Mouse (Mus musculus) embryonic fibroblast, embryonic 13.5 days (primary cell): ENCODE measurements around the gene Sorbs2. TPM values are rescaled to one million over a fixed set of nuclear protein-coding genes. Genes with fewer than 3 reads are reported as not detected.

Experiments used
- H3K27ac ChIP-seq: 2 replicates; pipeline ENCODE4 v1.5.1; 2012; ENCODE audit warnings: low read length, control low read depth, inconsistent platforms; ENCODE audit not compliant: insufficient read depth
- H3K4me1 ChIP-seq: 2 replicates; pipeline ENCODE4 v1.6.1; 2011; ENCODE audit warnings: low read length; ENCODE audit not compliant: control insufficient read depth, insufficient read depth
- H3K4me3 ChIP-seq: 2 replicates; pipeline ENCODE4 v1.5.1; 2011; ENCODE audit warnings: mild to moderate bottlenecking, control low read depth, low read length; ENCODE audit not compliant: insufficient read depth
- CTCF ChIP-seq: IDR thresholded peaks from 2 replicates; pipeline ENCODE4 v1.5.1; 2011; ENCODE audit warnings: mild to moderate bottlenecking, control low read depth, low read length, moderate library complexity, borderline replicate concordance; ENCODE audit not compliant: insufficient read depth
- POLR2A ChIP-seq: IDR thresholded peaks from 2 replicates; pipeline ENCODE4 v1.6.1; 2011; ENCODE audit warnings: low read depth, mild to moderate bottlenecking, control low read depth, low read length, moderate library complexity
- polyA plus RNA-seq: library from polyadenylated mRNA; stranded (reverse); fragments of >200 nt; gene quantifications from 2 replicates; pipeline ENCODE4 v1.2.4, GENCODE M21; 2011; ENCODE audit warnings: low read depth; ENCODE audit not compliant: missing spikeins, insufficient read length

Sorbs2 gene
- polyA plus RNA-seq, 1 experiment: 28.5 TPM

DNA sequence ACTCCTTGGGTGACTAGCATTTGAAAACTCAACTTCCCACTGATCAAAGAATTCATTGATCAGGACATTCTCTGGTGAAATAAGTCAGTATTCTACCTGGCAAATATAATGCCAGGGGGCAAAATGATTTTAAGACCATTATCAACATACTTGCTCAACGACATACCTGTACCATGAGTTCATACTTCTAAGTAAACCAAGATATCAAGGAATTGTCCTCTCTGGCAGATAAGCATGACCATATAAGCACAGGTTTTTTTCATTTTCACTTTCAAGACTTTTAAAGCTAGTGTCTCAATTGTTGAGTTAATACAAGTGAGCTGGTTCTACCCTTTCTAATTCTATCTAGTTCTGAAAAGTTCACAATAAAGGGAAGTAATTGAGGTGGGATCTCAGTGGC, 130.2 kb downstream of the Sorbs2 start:
- no peak for TF ChIP-seq CTCF
- TF ChIP-seq POLR2A: no peak
- Histone ChIP-seq H3K27ac (no peak overlapping the region), H3K4me3 (no peak overlapping the region), H3K4me1 (no peaks in the 10 kb centered on the region)

DNA sequence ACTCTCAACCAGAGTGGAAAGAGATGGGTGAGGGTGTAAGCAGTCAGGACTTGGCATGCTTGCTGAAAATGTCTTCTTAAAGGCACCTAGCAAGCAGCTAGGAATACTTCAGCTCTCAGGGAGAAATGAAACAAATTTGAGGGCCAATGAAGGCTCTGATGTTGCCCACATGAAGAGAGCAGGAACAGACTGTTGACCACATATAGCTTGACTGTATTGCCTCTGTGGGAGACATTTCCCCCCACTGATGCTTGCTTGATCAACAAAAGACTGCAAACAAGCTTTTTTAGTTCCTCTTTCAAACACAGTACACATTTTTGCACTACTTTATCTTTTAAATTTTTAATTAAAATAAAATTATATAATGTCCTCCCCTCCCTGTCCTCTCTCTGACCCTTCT, 131.9 kb downstream of the Sorbs2 start:
- Histone ChIP-seq H3K4me3 (no peak overlapping the region), H3K27ac (no peak overlapping the region), H3K4me1 (peaks cover 5% of the 10 kb centered on the region)
- TF ChIP-seq CTCF: no peak
- no peak for TF ChIP-seq POLR2A

DNA sequence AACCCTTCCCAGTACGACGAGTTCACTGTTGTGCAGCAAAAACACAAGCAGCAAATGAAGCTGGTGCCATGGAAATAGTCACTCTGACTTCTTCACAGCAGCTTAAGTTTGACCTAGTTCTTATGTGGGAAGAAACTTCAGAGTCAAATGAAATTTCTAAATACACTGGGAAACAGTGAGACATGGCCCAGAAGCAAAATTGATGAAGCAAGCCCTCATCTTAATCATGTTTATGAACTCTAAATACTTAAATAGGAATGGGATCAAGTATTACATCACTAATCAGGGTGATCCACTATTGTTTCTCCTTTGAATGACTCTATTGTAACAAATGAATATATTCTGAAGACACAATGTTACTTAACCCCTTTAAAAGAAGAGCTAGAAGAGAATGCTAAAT, 137.1 kb downstream of the Sorbs2 start:
- Histone ChIP-seq H3K4me3 (no peak overlapping the region), H3K4me1 (peaks cover 7% of the 10 kb centered on the region), H3K27ac (peak overlapping the region; percentile 80)
- TF ChIP-seq CTCF: no peak
- TF ChIP-seq POLR2A: no peak

DNA sequence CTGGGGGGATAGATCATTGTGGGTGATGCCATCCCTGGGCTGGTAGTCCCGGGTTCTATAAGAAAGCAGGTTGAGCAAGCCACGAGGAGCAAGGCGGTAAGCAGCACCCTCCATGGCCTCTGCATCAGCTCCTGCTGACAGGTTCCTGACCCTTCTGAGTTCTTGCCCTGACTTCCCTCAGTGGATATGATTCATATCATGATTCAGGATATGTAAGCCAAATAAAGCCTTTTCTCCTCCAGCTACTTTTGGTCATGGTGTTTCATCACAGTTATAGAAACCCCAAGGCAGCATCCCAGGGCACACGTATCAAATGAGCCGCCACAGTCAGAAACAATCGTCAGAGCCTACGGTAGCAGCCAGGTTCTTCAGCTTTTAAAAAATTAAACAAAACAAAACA, 141.5 kb downstream of the Sorbs2 start:
- H3K4me3 ChIP-seq: no peak overlapping the region
- no peak overlapping the region for H3K27ac ChIP-seq
- no peak for TF ChIP-seq POLR2A
- TF ChIP-seq CTCF: no peak
- peaks cover 7% of the 10 kb centered on the region for H3K4me1 ChIP-seq

DNA sequence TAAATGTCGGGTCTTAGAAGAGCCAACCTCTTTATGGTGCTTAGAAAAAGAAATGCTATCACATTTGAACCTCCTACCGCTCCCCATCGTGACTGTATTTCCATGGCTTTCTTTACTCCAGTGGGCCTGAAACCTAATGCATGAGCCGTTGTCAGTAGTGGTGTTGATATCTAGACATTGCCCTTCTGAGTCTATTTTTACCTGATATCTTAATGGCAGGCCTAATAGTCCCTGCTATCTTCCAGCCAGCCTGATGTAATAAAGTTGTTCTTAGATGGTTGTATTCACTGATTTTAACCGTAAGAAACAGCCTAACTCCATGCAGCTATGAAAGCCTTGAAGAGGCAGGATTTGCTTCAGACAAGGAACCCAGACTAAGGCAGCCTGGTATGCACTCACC, 142.4 kb downstream of the Sorbs2 start:
- no peak overlapping the region for H3K4me3 ChIP-seq
- no peak for TF ChIP-seq POLR2A
- no peak for TF ChIP-seq CTCF
- H3K27ac ChIP-seq: no peak overlapping the region
- peaks cover 3% of the 10 kb centered on the region; the same call in 1 of the 2 replicates for H3K4me1 ChIP-seq

DNA sequence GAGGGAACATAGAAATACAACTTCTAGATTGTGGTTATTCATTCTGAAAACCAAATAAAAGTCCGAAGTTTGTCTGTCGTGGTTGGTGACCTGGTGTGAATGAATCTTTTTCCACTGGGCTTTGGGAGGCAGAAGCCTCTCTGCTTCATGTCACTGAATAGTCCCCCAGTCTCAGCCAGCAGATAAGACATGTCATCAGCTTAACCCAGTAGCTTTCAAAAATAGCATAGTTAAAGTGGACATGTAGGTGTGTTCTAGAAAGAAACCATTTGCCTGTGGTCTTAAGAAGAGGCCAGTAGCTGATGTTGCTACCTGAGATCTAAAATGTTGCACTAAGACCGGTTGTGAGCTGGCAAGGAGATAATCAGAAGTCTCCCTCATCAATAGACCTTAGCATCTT, 150.4 kb downstream of the Sorbs2 start:
- peaks cover 5% of the 10 kb centered on the region; the same call in 1 of the 2 replicates for H3K4me1 ChIP-seq
- no peak overlapping the region for H3K4me3 ChIP-seq
- H3K27ac ChIP-seq: no peak overlapping the region
- TF ChIP-seq POLR2A (no peak), CTCF (no peak)

DNA sequence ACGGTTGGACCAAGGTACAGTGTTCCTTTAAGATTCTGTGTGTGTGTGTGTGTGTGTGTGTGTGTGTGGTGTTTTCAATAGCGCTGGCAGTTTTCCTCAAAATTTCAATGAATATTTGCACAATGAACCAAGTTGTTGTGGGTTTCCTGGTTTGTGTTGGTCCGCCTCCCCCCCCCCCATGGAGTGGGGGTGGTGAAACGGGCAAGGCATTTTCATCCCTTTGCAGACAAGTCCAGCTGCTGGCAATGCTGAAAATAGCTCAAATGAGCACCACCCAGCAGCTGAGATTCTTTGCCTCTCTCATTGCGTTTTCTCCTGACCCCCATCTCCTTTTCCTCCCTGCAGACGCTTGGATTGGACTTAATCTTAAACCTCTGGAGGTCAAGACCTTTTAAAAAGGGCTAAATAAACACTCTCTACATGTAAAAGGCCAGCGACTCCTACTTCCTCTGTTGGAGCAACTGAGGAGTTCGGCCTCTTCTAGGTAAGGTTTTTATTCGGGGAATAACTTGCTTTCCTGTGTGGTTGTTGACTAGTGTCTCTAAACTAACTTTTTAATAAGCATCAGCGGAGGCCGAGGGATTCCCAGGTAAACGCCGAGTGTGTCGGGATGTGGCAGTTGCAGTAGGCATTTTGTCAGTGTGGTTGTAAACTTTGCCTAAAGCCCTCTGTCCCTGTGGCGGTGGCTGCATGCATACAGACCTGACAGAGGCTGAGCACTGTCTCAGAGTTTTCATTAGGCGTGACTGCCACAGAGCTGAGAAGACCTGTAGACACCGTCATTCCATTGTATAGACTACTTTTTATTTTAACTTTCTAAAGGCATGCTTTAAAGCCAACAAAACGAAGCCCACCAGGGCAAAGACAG, 151.1 kb downstream of the Sorbs2 start:
- TF ChIP-seq CTCF (no peak), POLR2A (no peak)
- H3K4me3 ChIP-seq: no peak overlapping the region
- H3K4me1 ChIP-seq: peaks cover 5% of the 10 kb centered on the region; the same call in 1 of the 2 replicates
- H3K27ac ChIP-seq: no peak overlapping the region

DNA sequence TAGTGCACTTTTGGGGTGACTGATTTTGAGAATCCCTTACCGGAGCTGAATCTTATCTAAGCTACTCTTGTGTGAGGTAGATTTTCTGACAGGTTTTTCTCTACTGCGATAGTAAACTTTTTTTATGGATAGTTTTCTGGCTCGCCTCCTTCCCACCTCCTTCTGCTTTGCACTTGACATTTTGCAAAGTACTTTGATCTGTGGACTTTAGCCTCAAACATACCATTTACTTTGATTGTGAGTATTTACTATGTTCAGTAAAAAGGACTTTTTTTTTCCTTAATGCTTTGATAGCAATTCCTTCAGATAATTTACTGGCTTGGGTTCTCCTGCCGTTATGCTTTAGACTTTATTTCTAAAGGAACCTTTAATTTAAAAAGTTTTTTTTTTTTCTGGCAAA, 151.9 kb downstream of the Sorbs2 start:
- TF ChIP-seq POLR2A: no peak
- no peak for TF ChIP-seq CTCF
- H3K4me1 ChIP-seq: peaks cover 5% of the 10 kb centered on the region; the same call in 1 of the 2 replicates
- no peak overlapping the region for H3K4me3 ChIP-seq
- no peak overlapping the region for H3K27ac ChIP-seq

DNA sequence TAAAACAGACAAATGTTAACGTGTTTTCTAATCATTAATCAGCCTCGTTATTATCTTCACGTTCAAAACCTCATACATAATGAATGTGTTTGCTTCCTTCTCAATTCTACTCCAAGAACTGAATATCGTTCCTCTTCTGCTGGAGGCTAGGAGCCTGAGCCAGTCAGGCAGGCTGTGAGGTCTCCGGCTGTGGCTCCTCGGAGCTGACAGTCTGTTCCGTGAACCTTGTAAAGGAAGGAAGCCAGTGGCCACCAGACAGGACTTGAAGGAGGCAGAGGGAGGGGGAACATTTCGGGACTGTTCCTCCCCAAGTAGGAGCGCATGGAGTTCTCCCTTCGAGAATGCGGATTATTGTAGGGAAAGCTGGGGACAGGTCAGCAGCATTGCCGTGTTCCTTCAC, 153.0 kb downstream of the Sorbs2 start:
- no peak for TF ChIP-seq CTCF
- no peak for TF ChIP-seq POLR2A
- Histone ChIP-seq H3K27ac (no peak overlapping the region), H3K4me3 (no peak overlapping the region), H3K4me1 (peaks cover 5% of the 10 kb centered on the region; the same call in 1 of the 2 replicates)

DNA sequence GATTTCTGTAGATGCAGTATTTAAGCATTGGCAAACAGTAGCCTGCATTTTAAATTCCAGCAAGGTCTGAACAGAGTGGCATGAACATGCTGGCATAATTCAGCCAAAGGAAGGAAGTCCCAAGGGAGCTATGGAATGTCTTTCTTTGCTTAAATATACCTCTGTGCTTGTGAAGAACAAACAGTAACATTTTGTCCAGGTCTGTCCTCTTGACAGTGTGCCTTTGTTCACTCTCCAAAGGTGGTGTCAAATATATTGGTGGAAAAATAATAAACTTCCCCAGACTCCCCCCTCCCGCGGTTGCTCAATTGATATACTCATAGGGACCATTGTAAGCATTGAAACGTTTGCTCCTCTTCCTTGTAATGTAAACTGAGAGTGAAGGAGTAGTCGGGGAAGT, 154.0 kb downstream of the Sorbs2 start:
- TF ChIP-seq CTCF (no peak), POLR2A (no peak)
- H3K27ac ChIP-seq: no peak overlapping the region
- H3K4me3 ChIP-seq: no peak overlapping the region
- peaks cover 5% of the 10 kb centered on the region; the same call in 1 of the 2 replicates for H3K4me1 ChIP-seq

DNA sequence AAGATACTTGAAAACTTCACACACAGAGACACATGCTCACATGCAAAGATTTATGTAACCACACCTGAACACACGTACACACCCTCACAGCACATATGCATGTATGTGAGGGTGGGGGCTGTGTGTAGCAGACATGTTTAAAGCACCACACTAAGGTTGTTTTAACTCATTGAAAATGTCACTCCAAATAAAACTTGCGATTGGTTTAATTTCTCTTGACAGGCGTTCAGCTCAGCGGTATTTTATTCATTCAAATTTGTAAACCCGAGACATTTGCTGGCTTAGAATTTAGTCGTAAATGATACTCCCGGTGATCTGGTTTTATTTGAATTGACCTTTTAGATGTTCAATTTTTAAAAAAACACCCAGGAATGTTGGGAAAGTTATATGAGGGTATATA, 158.6 kb downstream of the Sorbs2 start:
- H3K27ac ChIP-seq: no peak overlapping the region
- TF ChIP-seq POLR2A (no peak), CTCF (no peak)
- no peaks in the 10 kb centered on the region for H3K4me1 ChIP-seq
- H3K4me3 ChIP-seq: no peak overlapping the region
